In the genomic region with DNA sequence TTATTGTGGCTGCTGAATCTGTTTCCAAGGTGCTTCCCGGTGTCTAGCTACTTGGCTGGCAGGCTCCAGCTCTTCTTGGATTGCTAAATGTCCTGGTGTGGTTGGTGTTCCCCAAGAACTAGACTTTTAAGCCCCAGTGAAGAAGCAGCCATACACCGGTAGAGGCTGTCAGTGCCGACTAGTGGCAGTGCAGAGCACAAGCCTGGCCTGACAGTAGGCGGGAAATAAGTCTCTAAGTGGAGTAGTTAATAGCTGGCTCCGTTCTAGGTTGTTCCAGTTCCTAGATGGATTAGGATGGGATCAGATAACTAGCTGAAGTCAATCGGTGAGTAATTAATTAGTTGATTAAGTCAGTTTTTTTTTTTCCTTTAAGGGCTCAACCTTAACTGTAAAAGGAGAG, we compare ENCODE assay signal across 8 mouse cellular contexts. TPM values are rescaled to one million over a fixed set of nuclear protein-coding genes. Genes with fewer than 3 reads are reported as not detected.
A peak's percentile ranks its signal among the peaks of the same experiment; 100 is the strongest.
DNase-seq lines count a peak whose midpoint lies in the region; ATAC-seq and TF ChIP-seq lines count a peak whose summit lies in the region.

No protein-coding gene starts in this region.

- DNase-seq in forebrain, embryonic 14.5 days (ENCODE audit: low spot score), result peak; percentile 22
- no peak for DNase-seq in forebrain, embryonic 11.5 days (ENCODE audit: low spot score)
- peak; percentile 39 for DNase-seq in liver, adult 2 months (ENCODE audit: extremely low read depth, low read depth, low spot score)
- DNase-seq in liver, embryonic 11.5 days (ENCODE audit: low spot score), result no peak
- peak; percentile 49 to 53 for DNase-seq in adrenal gland, postnatal 36 days
- peak; percentile 57 to 65 for DNase-seq in kidney, postnatal 36 days
- peak; percentile 56 for DNase-seq in retina, postnatal 1 day
- DNase-seq in frontal cortex, postnatal 14 days (ENCODE audit: low spot score in 2 of 2), result no peak

- no peak overlapping the region for H3K4me2 ChIP-seq in forebrain, embryonic 14.5 days (ENCODE audit: low read length)
- no peak overlapping the region for H3K4me2 ChIP-seq in forebrain, embryonic 11.5 days (ENCODE audit: low read depth, low read length, severe bottlenecking)
- no peak overlapping the region for H3K4me2 ChIP-seq in liver, embryonic 11.5 days

- no peak for TF ChIP-seq POLR2A in liver, adult 2 months (IDR thresholded peaks at IDR 0.05; ENCODE audit: extremely low read depth, insufficient read depth, low read length)

- 0 out of 2 replicates have a peak, but pooled peaks cover 2% of the 10 kb centered on the region for H3K9me3 ChIP-seq in forebrain, embryonic 14.5 days (replicated peaks; ENCODE audit: control insufficient read depth, low read length)
- H3K9me3 ChIP-seq in forebrain, embryonic 11.5 days (ENCODE audit: control insufficient read depth, low read length), result no peaks in the 10 kb centered on the region
- H3K9me3 ChIP-seq in liver, embryonic 11.5 days (ENCODE audit: control insufficient read depth, low read length), result no peaks in the 10 kb centered on the region

- no peak overlapping the region for H3K4me3 ChIP-seq in forebrain, embryonic 14.5 days (ENCODE audit: low read depth, low read length)
- H3K4me3 ChIP-seq in forebrain, embryonic 11.5 days (ENCODE audit: low read depth, low read length), result no peak overlapping the region
- H3K4me3 ChIP-seq in liver, adult 2 months (ENCODE audit: insufficient read depth, low read depth, low read length), result no peak overlapping the region
- no peak overlapping the region for H3K4me3 ChIP-seq in liver, embryonic 11.5 days (ENCODE audit: low read depth, low read length)

- no peak for ATAC-seq in forebrain, embryonic 14.5 days
- no peak for ATAC-seq in forebrain, embryonic 11.5 days (replicated peaks; ENCODE audit: low FRiP score)
- no peak for ATAC-seq in liver, embryonic 11.5 days (replicated peaks; ENCODE audit: low FRiP score)

- no peaks in the 10 kb centered on the region for H3K27me3 ChIP-seq in forebrain, embryonic 14.5 days (replicated peaks; ENCODE audit: control insufficient read depth, insufficient read depth, low read length)
- H3K27me3 ChIP-seq in forebrain, embryonic 11.5 days (ENCODE audit: control insufficient read depth, insufficient read depth, low read length), result no peaks in the 10 kb centered on the region
- H3K27me3 ChIP-seq in liver, adult 2 months (ENCODE audit: control insufficient read depth, insufficient read depth, low read length), result no peaks in the 10 kb centered on the region
- no peaks in the 10 kb centered on the region for H3K27me3 ChIP-seq in liver, embryonic 11.5 days (replicated peaks; ENCODE audit: control insufficient read depth, insufficient read depth, low read length)

- TF ChIP-seq CTCF in liver, adult 2 months (IDR thresholded peaks at IDR 0.05; ENCODE audit: low read depth, low read length), result peak; percentile 83

- H3K79me2 ChIP-seq in liver, adult 2 months (ENCODE audit: control insufficient read depth, insufficient read depth, low read length), result peaks cover 42% of the 10 kb centered on the region; the same call in 1 of the 2 replicates

- no peak overlapping the region for H3K9ac ChIP-seq in forebrain, embryonic 14.5 days (ENCODE audit: low read length)
- no peak overlapping the region for H3K9ac ChIP-seq in forebrain, embryonic 11.5 days (ENCODE audit: low read length)
- H3K9ac ChIP-seq in liver, adult 2 months (ENCODE audit: low read depth, low read length), result peak overlapping the region; percentile 28; the same call in 1 of the 2 replicates
- H3K9ac ChIP-seq in liver, embryonic 11.5 days (ENCODE audit: low read depth, low read length), result no peak overlapping the region

- WGBS in forebrain, embryonic 14.5 days, result 53% methylated on average over 6 of the region's 6 CpGs
- WGBS in forebrain, embryonic 11.5 days, result 74% methylated on average over 6 of the region's 6 CpGs
- 14% methylated on average over 6 of the region's 6 CpGs for WGBS in liver, adult 2 months
- WGBS in liver, embryonic 11.5 days, result 64% methylated on average over 6 of the region's 6 CpGs

- no peak overlapping the region for H3K27ac ChIP-seq in forebrain, embryonic 14.5 days (ENCODE audit: low read depth, low read length)
- no peak overlapping the region for H3K27ac ChIP-seq in forebrain, embryonic 11.5 days (ENCODE audit: low read depth, low read length)
- H3K27ac ChIP-seq in liver, adult 2 months (replicated peaks; ENCODE audit: insufficient read depth, low read depth, low read length), result peak overlapping the region; percentile 30; the same call in 1 of the 2 replicates
- no peak overlapping the region for H3K27ac ChIP-seq in liver, embryonic 11.5 days (ENCODE audit: low read depth, low read length)

- H3K36me3 ChIP-seq in forebrain, embryonic 14.5 days (ENCODE audit: control insufficient read depth, insufficient read depth, low read length), result peaks cover 19% of the 10 kb centered on the region; the same call in 1 of the 2 replicates
- no peaks in the 10 kb centered on the region for H3K36me3 ChIP-seq in forebrain, embryonic 11.5 days (ENCODE audit: control insufficient read depth, insufficient read depth, low read length)
- H3K36me3 ChIP-seq in liver, adult 2 months (ENCODE audit: control insufficient read depth, insufficient read depth, low read length), result peaks cover 3% of the 10 kb centered on the region
- H3K36me3 ChIP-seq in liver, embryonic 11.5 days (ENCODE audit: control insufficient read depth, insufficient read depth, low read length), result peaks cover 7% of the 10 kb centered on the region

- peaks cover 21% of the 10 kb centered on the region for H3K4me1 ChIP-seq in forebrain, embryonic 14.5 days (ENCODE audit: control insufficient read depth, insufficient read depth, low read length)
- H3K4me1 ChIP-seq in forebrain, embryonic 11.5 days (replicated peaks; ENCODE audit: control insufficient read depth, insufficient read depth, low read length), result peaks cover 13% of the 10 kb centered on the region
- H3K4me1 ChIP-seq in liver, adult 2 months (ENCODE audit: control insufficient read depth, insufficient read depth, low read length), result peaks cover 33% of the 10 kb centered on the region
- peaks cover 25% of the 10 kb centered on the region for H3K4me1 ChIP-seq in liver, embryonic 11.5 days (replicated peaks; ENCODE audit: control insufficient read depth, insufficient read depth, low read length)

RNA-seq across cellular contexts. Expression of gene Zbtb2, which starts 3.9 kb away (rescaled TPM):
- polyA plus RNA-seq in forebrain, embryonic 14.5 days (2014; fragmentation: Nextera tagmentation; extraction: Ambion mirVana), result 16.5 and 20.3 TPM in 2 replicates
- polyA plus RNA-seq in forebrain, embryonic 11.5 days (2014; fragmentation: Nextera tagmentation; extraction: Ambion mirVana), result 21.2 and 21.8 TPM in 2 replicates
- total RNA-seq in liver, adult 2 months (2014; rRNA removed), result 2.4 and 3.0 TPM in 2 replicates
- 2.5 and 3.4 TPM in 2 replicates for polyA plus RNA-seq in liver, adult 2 months (2012; rRNA removed)
- 11.7 and 12.3 TPM in 2 replicates for polyA plus RNA-seq in liver, embryonic 11.5 days (2014; fragmentation: Nextera tagmentation; extraction: Ambion mirVana)
- total RNA-seq in adrenal gland, postnatal 36 days (2021), result 10 to 100 TPM; 11.8 to 12.1 TPM

RNA-seq across cellular contexts. Expression of gene Rmnd1, which starts 40.3 kb away (rescaled TPM):
- 47.0 and 55.8 TPM in 2 replicates for polyA plus RNA-seq in forebrain, embryonic 14.5 days (2014; fragmentation: Nextera tagmentation; extraction: Ambion mirVana)
- polyA plus RNA-seq in forebrain, embryonic 11.5 days (2014; fragmentation: Nextera tagmentation; extraction: Ambion mirVana), result 52.5 and 67.0 TPM in 2 replicates
- 35.2 and 43.1 TPM in 2 replicates for total RNA-seq in liver, adult 2 months (2014; rRNA removed)
- polyA plus RNA-seq in liver, adult 2 months (2012; rRNA removed), result 33.7 and 35.7 TPM in 2 replicates
- polyA plus RNA-seq in liver, embryonic 11.5 days (2014; fragmentation: Nextera tagmentation; extraction: Ambion mirVana), result 56.2 and 60.3 TPM in 2 replicates
- total RNA-seq in adrenal gland, postnatal 36 days (2021), result 10 to 100 TPM; 41.1 to 42.9 TPM

RNA-seq across cellular contexts. Expression of gene Armt1, which starts 40.4 kb away (rescaled TPM):
- polyA plus RNA-seq in forebrain, embryonic 14.5 days (2014; fragmentation: Nextera tagmentation; extraction: Ambion mirVana), result 13.9 and 14.7 TPM in 2 replicates
- 27.6 and 32.6 TPM in 2 replicates for polyA plus RNA-seq in forebrain, embryonic 11.5 days (2014; fragmentation: Nextera tagmentation; extraction: Ambion mirVana)
- 8.1 and 9.9 TPM in 2 replicates for total RNA-seq in liver, adult 2 months (2014; rRNA removed)
- polyA plus RNA-seq in liver, adult 2 months (2012; rRNA removed), result 6.0 and 9.0 TPM in 2 replicates
- 30.1 and 33.4 TPM in 2 replicates for polyA plus RNA-seq in liver, embryonic 11.5 days (2014; fragmentation: Nextera tagmentation; extraction: Ambion mirVana)
- total RNA-seq in adrenal gland, postnatal 36 days (2021), result 10 to 100 TPM; 12.7 to 15.8 TPM

Comparison
In these comparisons a context has a peak if more than half of its experiments do, and no peak if none do; other contexts are left out.
1. DNase-seq: peak in forebrain, embryonic 14.5 days (single experiment), liver, adult 2 months (single experiment), adrenal gland, postnatal 36 days (2 of 2), kidney, postnatal 36 days (2 of 2) and retina, postnatal 1 day (single experiment); none in forebrain, embryonic 11.5 days (single experiment), liver, embryonic 11.5 days (single experiment) and frontal cortex, postnatal 14 days (0 of 2).